Mouse (Mus musculus) kidney, postnatal 36 days (tissue): ENCODE data around the gene Hist1h3a.
"Not testable (repeated sequence)": the region's sequence is repeated elsewhere in the genome, so short reads cannot be mapped to it uniquely, and the experiment has no call there.

ENCODE experiments used
- DNase-seq, 2 experiments: peaks; one replicate each; pipeline ENCODE4 v3.0.0; 2021 to 2022; ENCODE audit warnings: mixed read lengths in 2 of 2

Gene Hist1h3a

DNA sequence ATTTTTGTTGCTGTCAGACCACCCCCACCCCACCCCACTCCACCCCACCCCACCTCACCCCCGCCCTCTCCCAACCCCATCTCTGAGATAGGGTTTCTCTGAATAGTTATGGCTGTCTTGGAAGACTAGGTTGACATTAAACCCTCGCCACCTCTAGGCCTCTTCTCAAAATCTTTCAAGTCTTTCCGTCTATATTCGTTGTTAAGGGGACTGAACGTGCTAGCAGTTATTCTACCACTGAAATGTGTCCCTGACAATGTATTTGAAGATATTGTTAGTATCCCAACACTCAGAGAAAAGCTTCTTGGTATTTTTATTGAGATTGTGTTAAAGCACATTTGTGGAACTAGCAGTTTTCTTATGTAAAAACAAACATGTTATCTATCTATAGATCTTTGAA lies 21.3 kb downstream of the Hist1h3a start:
- DNase-seq = no peak

DNA sequence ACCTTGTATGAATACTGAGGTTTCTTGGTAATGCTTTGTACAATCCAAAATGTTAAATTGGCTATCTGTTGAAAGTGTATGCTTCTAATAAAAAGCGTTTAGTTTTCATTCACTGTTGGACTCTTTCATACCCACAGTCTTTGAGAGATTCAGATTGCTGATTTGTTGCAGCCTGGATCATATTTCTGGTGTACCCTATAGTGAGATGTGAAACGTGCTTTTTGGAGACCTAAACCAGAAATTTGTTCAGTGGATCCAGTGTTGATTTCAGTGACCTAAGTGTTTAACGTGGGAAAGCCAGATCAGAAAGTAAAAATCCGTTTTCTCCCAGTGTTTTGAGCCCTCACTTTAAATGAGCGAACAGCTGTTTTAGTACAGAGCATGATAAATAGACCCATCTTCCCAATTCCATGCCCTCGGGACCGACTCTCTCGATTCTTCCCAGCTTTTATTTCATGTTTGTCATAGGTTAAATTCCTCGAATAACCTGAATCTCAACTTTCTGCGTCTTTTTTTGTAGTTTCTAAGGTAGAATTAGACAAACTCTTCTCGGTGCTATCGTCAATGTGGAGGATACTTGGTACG lies 21.8 kb downstream of the Hist1h3a start:
- DNase-seq = no peak

DNA sequence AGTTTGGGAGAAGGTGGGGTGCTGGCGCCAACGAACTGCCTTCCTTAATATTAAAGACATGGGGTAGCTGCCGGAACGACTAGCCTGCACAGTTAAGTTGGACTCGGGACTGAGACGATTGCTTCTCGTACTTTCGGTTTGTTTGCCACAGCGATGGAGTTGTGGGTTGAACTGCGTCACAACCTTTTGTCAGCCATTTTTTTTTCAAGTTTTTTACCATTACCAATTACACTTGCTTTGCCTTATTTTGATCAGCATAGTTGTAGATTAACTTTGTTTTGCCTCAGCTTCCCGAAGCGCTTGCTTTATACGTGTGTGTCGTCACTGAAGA lies 22.3 kb downstream of the Hist1h3a start:
- DNase-seq = no peak

DNA sequence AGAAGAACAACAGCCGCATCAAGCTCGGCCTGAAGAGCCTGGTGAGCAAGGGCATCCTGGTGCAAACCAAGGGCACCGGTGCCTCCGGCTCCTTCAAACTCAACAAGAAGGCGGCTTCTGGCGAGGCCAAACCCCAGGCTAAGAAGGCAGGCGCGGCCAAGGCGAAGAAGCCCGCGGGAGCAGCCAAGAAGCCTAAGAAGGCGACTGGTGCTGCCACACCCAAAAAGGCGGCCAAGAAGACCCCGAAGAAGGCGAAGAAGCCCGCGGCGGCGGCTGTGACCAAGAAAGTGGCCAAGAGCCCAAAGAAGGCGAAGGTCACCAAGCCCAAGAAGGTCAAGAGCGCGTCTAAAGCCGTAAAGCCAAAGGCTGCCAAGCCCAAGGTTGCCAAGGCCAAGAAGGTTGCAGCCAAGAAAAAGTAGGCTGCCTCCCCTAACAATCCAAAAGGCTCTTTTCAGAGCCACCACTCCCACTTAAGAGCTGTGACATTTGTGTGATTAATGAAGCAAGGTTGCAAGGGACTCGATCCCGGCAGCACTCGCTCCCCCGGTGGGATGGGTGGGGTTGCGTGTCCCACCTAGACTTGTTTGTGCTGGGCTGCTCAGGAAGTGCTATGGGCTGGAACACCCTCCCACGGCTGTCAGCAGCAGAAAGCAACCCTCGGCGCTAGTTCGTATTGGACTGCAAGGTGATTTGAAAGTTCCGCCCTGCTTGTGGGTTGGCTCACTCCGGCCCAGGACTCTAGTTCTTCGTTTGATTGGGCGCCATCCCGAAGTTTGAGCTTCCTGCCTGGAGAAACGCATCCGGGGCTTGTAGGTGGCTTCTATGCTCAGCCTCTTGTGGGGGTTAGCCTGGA lies 22.9 kb downstream of the Hist1h3a start:
- DNase-seq = peak; percentile 94 to 98

DNA sequence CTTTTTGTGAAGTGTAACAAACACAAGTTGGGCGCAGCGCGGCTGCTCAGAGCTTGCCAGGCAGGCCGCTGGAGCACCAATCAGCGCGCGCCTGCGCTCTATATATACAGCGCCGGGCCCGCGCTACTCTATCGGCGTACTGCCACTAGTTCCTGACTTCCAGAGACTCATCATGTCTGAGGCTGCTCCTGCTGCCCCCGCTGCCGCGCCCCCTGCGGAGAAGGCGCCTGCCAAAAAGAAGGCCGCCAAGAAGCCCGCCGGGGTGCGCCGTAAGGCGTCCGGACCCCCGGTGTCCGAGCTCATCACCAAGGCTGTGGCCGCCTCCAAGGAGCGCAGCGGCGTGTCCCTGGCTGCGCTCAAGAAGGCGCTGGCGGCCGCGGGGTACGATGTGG lies 23.5 kb downstream of the Hist1h3a start, which contains the start of gene Hist1h1c:
Gene Hist1h1c (plus strand): TSS at position 132 of the 392 bp plus-strand sequence.
- peak; percentile 91 to 92 for DNase-seq

DNA sequence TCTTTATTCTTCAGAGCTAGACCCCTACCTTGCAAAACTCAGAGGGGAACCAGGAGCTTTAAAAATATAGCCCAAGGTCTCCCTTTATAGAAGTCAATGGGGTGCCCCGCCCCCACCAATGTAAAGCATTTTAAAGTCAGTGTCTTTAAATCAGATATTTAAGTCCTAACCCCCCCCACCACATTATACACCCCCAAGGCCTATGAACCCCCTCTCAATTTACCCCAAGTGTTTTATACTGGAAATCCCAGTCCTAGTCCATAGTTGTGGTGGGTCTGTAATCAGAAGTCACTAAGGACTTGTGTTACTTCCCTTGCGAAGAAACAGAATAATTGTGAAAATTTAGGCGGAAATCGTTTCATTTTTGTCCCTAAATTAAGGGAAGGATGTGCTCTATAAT lies 24.1 kb downstream of the Hist1h3a start:
- peak in 1 of 2 experiments; percentile 49 for DNase-seq

DNA sequence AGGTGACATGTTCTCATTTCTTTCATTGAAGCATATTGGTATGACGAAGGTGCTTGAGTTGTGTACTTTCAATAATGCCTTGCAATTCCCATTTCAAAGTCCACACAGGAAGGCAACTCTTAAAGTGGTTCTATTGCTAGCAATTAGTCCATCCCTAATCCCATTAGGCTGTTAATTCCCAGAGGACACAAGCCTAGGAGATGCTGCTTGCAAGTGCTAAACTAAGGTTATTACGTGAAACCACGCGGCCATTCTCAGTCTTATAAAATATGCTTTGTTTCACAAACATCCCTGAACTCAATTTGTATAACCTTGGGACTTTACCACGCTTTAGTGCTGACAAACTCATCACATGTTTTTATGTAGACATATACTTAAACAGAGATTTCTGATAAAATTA lies 25.1 kb downstream of the Hist1h3a start:
- DNase-seq = no peak

- DNase-seq = peak; percentile 46 to 48
These were observed 29.9 kb downstream of the Hist1h3a start for GRCm38 (mm10) chr13:23732156-23732804.

DNA sequence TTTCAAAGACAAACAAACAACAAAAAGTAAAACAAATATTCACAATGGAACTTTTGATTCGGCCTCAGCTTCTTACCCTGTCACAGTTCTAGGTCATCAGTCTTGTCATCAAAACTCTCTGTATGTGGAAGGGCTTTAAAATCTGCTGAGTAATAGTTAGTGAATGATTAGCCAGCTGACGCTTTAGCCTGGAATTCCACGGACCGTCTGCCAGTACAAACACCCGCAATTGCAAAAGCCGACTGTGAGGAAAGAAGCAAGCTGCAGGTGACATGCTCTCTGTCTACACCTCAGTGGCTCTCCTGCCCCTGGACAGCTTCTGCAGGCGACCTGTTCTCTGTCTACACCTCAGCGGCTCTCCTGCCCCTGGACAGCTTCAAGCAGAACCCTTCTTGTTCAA lies 31.7 kb downstream of the Hist1h3a start:
- peak; percentile 70 to 89 for DNase-seq

GRCm38 (mm10) chr13:23729706-23730105 lies 32.5 kb downstream of the Hist1h3a start:
- no peak for DNase-seq

- no peak for DNase-seq
These were observed 33.0 kb downstream of the Hist1h3a start for GRCm38 (mm10) chr13:23729192-23729525.

DNA sequence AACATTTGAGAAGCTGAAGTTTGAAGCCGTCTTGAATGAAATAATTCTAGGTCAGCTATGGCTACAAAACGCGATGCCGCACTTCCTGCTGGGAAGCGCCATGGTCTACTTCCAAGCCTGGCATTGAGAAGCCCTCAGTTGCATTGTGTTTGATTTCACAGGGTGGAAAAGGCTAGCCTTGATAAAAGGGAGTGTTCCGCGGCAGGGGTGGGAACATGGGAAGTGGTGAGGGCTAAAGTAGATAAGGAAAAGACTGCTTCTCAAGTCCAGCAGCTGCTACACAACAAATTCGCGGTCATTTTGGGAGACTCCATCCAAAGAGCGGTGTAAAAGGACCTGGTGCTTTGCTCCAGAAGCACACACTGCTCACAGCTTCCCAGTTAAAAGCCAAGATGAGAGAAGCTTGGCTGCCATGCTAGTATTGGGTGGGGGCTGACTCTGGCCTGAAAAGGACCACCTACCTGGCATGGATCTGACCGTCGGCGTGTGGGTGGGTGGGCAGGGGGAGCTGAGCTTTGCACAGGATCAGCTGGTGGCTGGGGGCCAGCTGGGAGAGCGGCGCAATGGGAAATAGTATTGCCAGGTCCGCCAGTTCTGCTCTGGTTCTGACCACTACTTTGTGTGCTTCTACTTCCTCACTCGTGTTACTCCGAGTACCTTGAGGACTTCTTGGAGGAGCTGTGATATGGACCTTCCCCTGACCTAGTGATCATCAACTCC lies 33.6 kb downstream of the Hist1h3a start:
- DNase-seq = no peak

GRCm38 (mm10) chr13:23725213-23725612 lies 37.0 kb downstream of the Hist1h3a start:
- DNase-seq = no peak

GRCm38 (mm10) chr13:23724239-23724638 lies 37.9 kb downstream of the Hist1h3a start:
- no peak for DNase-seq

DNA sequence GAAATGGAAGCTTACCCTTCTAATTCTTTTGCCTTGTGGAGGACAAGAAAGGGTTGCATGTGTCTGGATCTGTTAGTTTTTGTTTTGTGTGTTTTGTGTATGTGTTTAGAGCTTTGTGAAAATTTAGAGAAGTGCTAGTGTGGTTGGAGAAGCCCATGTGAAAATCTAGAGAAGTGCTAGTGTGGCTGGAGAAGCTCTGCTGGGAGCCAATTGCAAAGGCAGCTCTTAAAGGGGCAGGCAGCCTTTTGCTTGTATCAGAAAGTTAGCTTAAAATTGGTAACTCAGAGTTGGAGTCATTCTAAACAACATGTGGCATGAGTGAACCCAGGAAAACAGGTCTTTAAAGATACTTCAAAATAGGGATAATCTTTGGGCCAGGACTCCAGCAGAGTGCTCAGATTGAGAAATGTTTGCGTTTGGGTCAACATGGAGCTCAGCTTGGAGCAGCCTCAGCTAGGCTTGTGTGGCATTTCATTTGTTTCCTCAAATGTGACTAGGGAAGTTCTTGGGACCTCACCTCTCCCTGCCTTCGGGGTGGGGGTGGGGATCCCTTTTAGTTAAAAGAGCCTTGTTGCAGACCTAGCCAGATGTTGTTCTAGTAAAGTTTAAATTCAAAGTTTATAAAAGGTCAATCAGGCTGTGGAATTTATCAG lies 44.5 kb downstream of the Hist1h3a start:
- not testable (repeated sequence) for DNase-seq

DNA sequence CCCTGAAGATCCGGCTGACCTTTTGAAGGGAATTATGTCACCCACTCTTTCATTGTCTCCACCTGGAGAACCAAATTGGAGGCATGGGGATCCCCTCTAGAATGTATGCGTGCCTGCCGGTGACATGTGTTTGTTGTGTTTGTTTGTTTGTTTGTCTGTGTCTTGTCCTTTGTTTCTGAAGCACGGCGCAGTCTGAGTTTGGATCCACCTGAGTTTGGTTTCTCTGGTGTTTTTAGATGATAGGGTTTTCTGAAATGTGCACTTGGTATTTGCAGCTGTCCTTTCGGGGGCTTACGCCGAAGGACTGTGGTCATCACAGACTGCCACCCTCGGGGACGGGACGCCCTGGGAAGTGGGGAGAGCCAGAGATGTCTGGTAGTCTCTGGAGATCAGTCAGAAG lies 45.0 kb downstream of the Hist1h3a start:
- DNase-seq = no peak

- no peak for DNase-seq
These were observed 45.7 kb downstream of the Hist1h3a start for GRCm38 (mm10) chr13:23716261-23717042.
